Comparison of ENCODE assay signal across 23 mouse cellular contexts in genomic region chr11:75340698-75341345, GRCm38 (mm10). TPM values are rescaled to one million over a fixed set of nuclear protein-coding genes. Genes with fewer than 3 reads are reported as not detected.
DNase-seq lines count a peak whose midpoint lies in the region; ATAC-seq and TF ChIP-seq lines count a peak whose summit lies in the region.
"Had no signal": no experiment of that assay in that cellular context is flagged by ENCODE, and none has a peak within 500 bp of the region (broad histone marks: within the 10 kb centered on the region; RNA-seq: fewer than 3 reads in every experiment).

No protein-coding gene starts in this region.

- no peak for TF ChIP-seq CTCF in forebrain, postnatal 0 days (IDR thresholded peaks at IDR 0.05; ENCODE audit: low read depth)
- no peak for TF ChIP-seq CTCF in layer of hippocampus, adult 2 months (conservative IDR thresholded peaks at IDR 0.05)

- H3K4me3 ChIP-seq in forebrain, postnatal 0 days (ENCODE audit: low read depth, low read length): no peak overlapping the region
- no peak overlapping the region for H3K4me3 ChIP-seq in forebrain, embryonic 16.5 days (replicated peaks; ENCODE audit: low read length)
- peak overlapping the region; percentile 31 for H3K4me3 ChIP-seq in layer of hippocampus, adult 2 months
- no peak overlapping the region for H3K4me3 ChIP-seq in hindbrain, embryonic 14.5 days (replicated peaks; ENCODE audit: low read length)
- H3K4me3 ChIP-seq: embryonic facial prominence, embryonic 10.5 days; forebrain, embryonic 12.5 days; kidney, embryonic 15.5 days; left cerebral cortex, adult 2 months; limb, embryonic 10.5 days; stomach, embryonic 15.5 days had no signal

- peak overlapping the region; percentile 21; the same call in 1 of the 2 replicates for H3K27ac ChIP-seq in forebrain, postnatal 0 days (ENCODE audit: low read depth, low read length)
- H3K27ac ChIP-seq in forebrain, embryonic 16.5 days (ENCODE audit: low read length): no peak overlapping the region
- peak overlapping the region; percentile 82 for H3K27ac ChIP-seq in layer of hippocampus, adult 2 months
- H3K27ac ChIP-seq in hindbrain, embryonic 14.5 days: 0 out of 2 replicates have a peak overlapping the region, but pooled peaks have one; percentile 27
- H3K27ac ChIP-seq: embryonic facial prominence, embryonic 10.5 days; forebrain, embryonic 12.5 days; kidney, embryonic 15.5 days; left cerebral cortex, adult 2 months; limb, embryonic 10.5 days; stomach, embryonic 15.5 days had no signal

- no peaks in the 10 kb centered on the region for H3K4me1 ChIP-seq in forebrain, postnatal 0 days (ENCODE audit: insufficient read depth)
- no peaks in the 10 kb centered on the region for H3K4me1 ChIP-seq in forebrain, embryonic 16.5 days (replicated peaks; ENCODE audit: control insufficient read depth, insufficient read depth, low read length)
- no peaks in the 10 kb centered on the region for H3K4me1 ChIP-seq in hindbrain, embryonic 14.5 days (replicated peaks; ENCODE audit: control insufficient read depth, insufficient read depth, low read length)
- H3K4me1 ChIP-seq: forebrain, embryonic 12.5 days; limb, embryonic 10.5 days had no signal

- H3K9me3 ChIP-seq in forebrain, postnatal 0 days (ENCODE audit: low read length): no peaks in the 10 kb centered on the region
- H3K9me3 ChIP-seq in forebrain, embryonic 16.5 days (ENCODE audit: control insufficient read depth, low read length): no peaks in the 10 kb centered on the region
- no peaks in the 10 kb centered on the region for H3K9me3 ChIP-seq in hindbrain, embryonic 14.5 days (ENCODE audit: control insufficient read depth, low read length)
- H3K9me3 ChIP-seq: embryonic facial prominence, embryonic 10.5 days; forebrain, embryonic 12.5 days; G1E; kidney, embryonic 15.5 days; limb, embryonic 10.5 days; stomach, embryonic 15.5 days had no signal

- no peaks in the 10 kb centered on the region for H3K27me3 ChIP-seq in forebrain, postnatal 0 days (ENCODE audit: insufficient read depth, low read length)
- H3K27me3 ChIP-seq in forebrain, embryonic 16.5 days (replicated peaks; ENCODE audit: control insufficient read depth, insufficient read depth, low read length): no peaks in the 10 kb centered on the region
- no peaks in the 10 kb centered on the region for H3K27me3 ChIP-seq in hindbrain, embryonic 14.5 days (ENCODE audit: control insufficient read depth, insufficient read depth, low read length)
- H3K27me3 ChIP-seq: forebrain, embryonic 12.5 days; kidney, embryonic 15.5 days; stomach, embryonic 15.5 days had no signal

- ATAC-seq in forebrain, postnatal 0 days: peak; percentile 51; the same call in 1 of the 2 replicates
- ATAC-seq in forebrain, embryonic 16.5 days: no peak
- ATAC-seq in hindbrain, embryonic 14.5 days (ENCODE audit: low FRiP score): no peak
- ATAC-seq: inflammation-experienced regulatory T-cells, adult 6 months; liver, postnatal 0 days had no signal

- peaks cover 10% of the 10 kb centered on the region for H3K36me3 ChIP-seq in forebrain, postnatal 0 days (ENCODE audit: insufficient read depth)
- peaks cover 7% of the 10 kb centered on the region; the same call in 1 of the 2 replicates for H3K36me3 ChIP-seq in forebrain, embryonic 16.5 days (ENCODE audit: control insufficient read depth, insufficient read depth)
- H3K36me3 ChIP-seq in hindbrain, embryonic 14.5 days (replicated peaks; ENCODE audit: control insufficient read depth, insufficient read depth): peaks cover 39% of the 10 kb centered on the region

- no peak overlapping the region for H3K9ac ChIP-seq in forebrain, postnatal 0 days
- no peak overlapping the region for H3K9ac ChIP-seq in forebrain, embryonic 16.5 days (replicated peaks; ENCODE audit: low read depth, low read length)
- no peak overlapping the region for H3K9ac ChIP-seq in hindbrain, embryonic 14.5 days
- H3K9ac ChIP-seq: forebrain, embryonic 12.5 days; kidney, embryonic 15.5 days; liver, postnatal 0 days; stomach, embryonic 15.5 days had no signal

- 55% methylated on average over 12 of the region's 12 CpGs for WGBS in forebrain, postnatal 0 days
- WGBS in forebrain, embryonic 16.5 days: 47% methylated on average over 12 of the region's 12 CpGs
- WGBS in hindbrain, embryonic 14.5 days: 63% methylated on average over 12 of the region's 12 CpGs

- DNase-seq in forebrain, postnatal 0 days: no peak
- peak in 1 of 2 experiments; percentile 26 for DNase-seq in layer of hippocampus, adult 2 months (ENCODE audit: low spot score in 2 of 2)
- DNase-seq in layer of hippocampus, postnatal 25 days (ENCODE audit: extremely low spot score in 1 of 2, low spot score in 1 of 2): no peak
- DNase-seq in Muller cell, postnatal 12 days (ENCODE audit: inconsistent ontology term): peak; percentile 35
- no peak for DNase-seq in hindbrain, embryonic 14.5 days (ENCODE audit: low spot score)
- DNase-seq in lung, postnatal 36 days: no peak
- no peak for DNase-seq in kidney, adult 9 months
- DNase-seq: adrenal gland, postnatal 25 days; cerebellum, adult 11-12 months; gastrocnemius, postnatal 10 days; liver, postnatal 0 days; right cerebral cortex, postnatal 14 days; thymus, adult 18-20 months; thymus, postnatal 4 days had no signal

- H3K4me2 ChIP-seq in forebrain, postnatal 0 days (ENCODE audit: low read depth): no peak overlapping the region
- H3K4me2 ChIP-seq in forebrain, embryonic 16.5 days (ENCODE audit: low read length): no peak overlapping the region
- H3K4me2 ChIP-seq in hindbrain, embryonic 14.5 days (replicated peaks): no peak overlapping the region
- H3K4me2 ChIP-seq: forebrain, embryonic 12.5 days; kidney, embryonic 15.5 days; stomach, embryonic 15.5 days had no signal

RNA-seq across cellular contexts. Expression of gene Rpa1, which starts 7.3 kb away (rescaled TPM):
- 41.6 and 58.5 TPM in 2 replicates for total RNA-seq in forebrain, postnatal 0 days (2014; rRNA removed)
- polyA plus RNA-seq in forebrain, postnatal 0 days (2015; fragmentation: Nextera tagmentation; extraction: Ambion mirVana): 50.1 and 54.1 TPM in 2 replicates
- polyA plus RNA-seq in forebrain, embryonic 16.5 days (2015; fragmentation: Nextera tagmentation; extraction: Ambion mirVana): 67.1 and 71.5 TPM in 2 replicates
- 10 to 100 TPM; 64.1 to 67.0 TPM for total RNA-seq in layer of hippocampus, adult 2 months (2021)
- 10 to 100 TPM; 58.8 to 59.5 TPM for total RNA-seq in layer of hippocampus, postnatal 25 days (2021)
- polyA plus RNA-seq in hindbrain, embryonic 14.5 days (2014; fragmentation: Nextera tagmentation; extraction: Ambion mirVana): 48.0 and 51.1 TPM in 2 replicates

RNA-seq across cellular contexts. Expression of gene Smyd4, which starts 7.4 kb away (rescaled TPM):
- total RNA-seq in forebrain, postnatal 0 days (2014; rRNA removed): 20.8 and 28.8 TPM in 2 replicates
- polyA plus RNA-seq in forebrain, postnatal 0 days (2015; fragmentation: Nextera tagmentation; extraction: Ambion mirVana): 13.9 and 21.5 TPM in 2 replicates
- polyA plus RNA-seq in forebrain, embryonic 16.5 days (2015; fragmentation: Nextera tagmentation; extraction: Ambion mirVana): 15.0 and 19.0 TPM in 2 replicates
- 10 to 100 TPM; 14.9 to 16.7 TPM for total RNA-seq in layer of hippocampus, adult 2 months (2021)
- 10 to 100 TPM; 14.3 to 14.5 TPM for total RNA-seq in layer of hippocampus, postnatal 25 days (2021)
- 12.0 and 13.2 TPM in 2 replicates for polyA plus RNA-seq in hindbrain, embryonic 14.5 days (2014; fragmentation: Nextera tagmentation; extraction: Ambion mirVana)
